Comparison of ENCODE assay signal across 13 mouse cellular contexts in genomic region chr19:36809476-36810168, GRCm38 (mm10). TPM values are rescaled to one million over a fixed set of nuclear protein-coding genes. Genes with fewer than 3 reads are reported as not detected.
DNase-seq lines count a peak whose midpoint lies in the region; ATAC-seq lines count a peak whose summit lies in the region.
"Had no signal": no experiment of that assay in that cellular context is flagged by ENCODE, and none has a peak within 500 bp of the region (broad histone marks: within the 10 kb centered on the region; RNA-seq: fewer than 3 reads in every experiment).

No protein-coding gene starts in this region.

- H3K9me3 ChIP-seq in neural tube, embryonic 15.5 days (replicated peaks) = no peaks in the 10 kb centered on the region
- H3K9me3 ChIP-seq: heart, embryonic 15.5 days had no signal

- no peaks in the 10 kb centered on the region for H3K27me3 ChIP-seq in neural tube, embryonic 15.5 days (replicated peaks)
- H3K27me3 ChIP-seq: heart, embryonic 15.5 days had no signal

- no peaks in the 10 kb centered on the region for H3K4me1 ChIP-seq in neural tube, embryonic 15.5 days
- H3K4me1 ChIP-seq: heart, embryonic 15.5 days had no signal

- no peak overlapping the region for H3K27ac ChIP-seq in neural tube, embryonic 15.5 days (replicated peaks)
- H3K27ac ChIP-seq: heart, embryonic 15.5 days had no signal

- 40% methylated on average over 12 of the region's 12 CpGs for WGBS in neural tube, embryonic 15.5 days

- peak; percentile 91 for ATAC-seq in frontal cortex, adult (ENCODE audit: low TSS enrichment)
- peak; percentile 56; the same call in 1 of the 2 replicates for ATAC-seq in neural tube, embryonic 15.5 days (ENCODE audit: low FRiP score)
- ATAC-seq: forebrain, embryonic 14.5 days; Patski had no signal

- DNase-seq in frontal cortex, postnatal 14 days (ENCODE audit: low spot score in 2 of 2) = no peak
- no peak for DNase-seq in neural tube, embryonic 10.5 days (ENCODE audit: extremely low spot score, low spot score)
- DNase-seq in kidney, postnatal 25 days = peak; percentile 67 to 82
- peak; percentile 65 for DNase-seq in testis, postnatal 10 days (ENCODE audit: low spot score)
- DNase-seq in urinary bladder, postnatal 4 days (ENCODE audit: low spot score in 2 of 2) = no peak
- no peak for DNase-seq in spleen, adult 12 weeks (ENCODE audit: low spot score)
- DNase-seq: left cerebral cortex, postnatal 4 days; spleen, adult 18-20 months had no signal

- no peak overlapping the region for H3K4me3 ChIP-seq in neural tube, embryonic 15.5 days (replicated peaks)
- H3K4me3 ChIP-seq: heart, embryonic 15.5 days had no signal

- H3K4me2 ChIP-seq in neural tube, embryonic 15.5 days = no peak overlapping the region; the same call in 1 of the 2 replicates

- no peaks in the 10 kb centered on the region for H3K36me3 ChIP-seq in neural tube, embryonic 15.5 days
- H3K36me3 ChIP-seq: heart, embryonic 15.5 days had no signal

- H3K9ac ChIP-seq in neural tube, embryonic 15.5 days (replicated peaks) = no peak overlapping the region
- H3K9ac ChIP-seq: heart, embryonic 15.5 days had no signal

RNA-seq across cellular contexts. Expression of gene Tnks2, which starts 24.4 kb away (rescaled TPM):
- polyA plus RNA-seq in neural tube, embryonic 15.5 days (2015; fragmentation: Nextera tagmentation; extraction: Ambion mirVana) = 36.5 and 36.6 TPM in 2 replicates

Comparison
In these comparisons a context has a peak if more than half of its experiments do, and no peak if none do; other contexts are left out.
1. DNase-seq: peak in kidney, postnatal 25 days (2 of 2) and testis, postnatal 10 days (single experiment); none in frontal cortex, postnatal 14 days (0 of 2), neural tube, embryonic 10.5 days (single experiment), urinary bladder, postnatal 4 days (0 of 2) and spleen, adult 12 weeks (single experiment).